Mouse (Mus musculus) left cerebral cortex, postnatal 4 days (tissue): Measurements from ENCODE around the gene Best1. TPM values are rescaled to one million over a fixed set of nuclear protein-coding genes. Genes with fewer than 3 reads are reported as not detected.
"Not testable (repeated sequence)": the region's sequence is repeated elsewhere in the genome, so short reads cannot be mapped to it uniquely, and the experiment has no call there.

Source experiments
- DNase-seq: peaks from one replicate; pipeline ENCODE4 v3.0.0-alpha.2; 2022
- intact Hi-C: fragments of 180-260 bp; cut with DNase I; formaldehyde crosslinking; loops from one replicate; pipeline ENCODE4 v1.15.1; 2025
- total RNA-seq, 2 experiments: library from RNA; stranded (reverse); gene quantifications; 2 replicates each; pipeline ENCODE4 v1.2.3; 2021

The Best1 gene
- total RNA-seq, 2 experiments from 2014 or later: 1.7 to 2.1 TPM

DNA sequence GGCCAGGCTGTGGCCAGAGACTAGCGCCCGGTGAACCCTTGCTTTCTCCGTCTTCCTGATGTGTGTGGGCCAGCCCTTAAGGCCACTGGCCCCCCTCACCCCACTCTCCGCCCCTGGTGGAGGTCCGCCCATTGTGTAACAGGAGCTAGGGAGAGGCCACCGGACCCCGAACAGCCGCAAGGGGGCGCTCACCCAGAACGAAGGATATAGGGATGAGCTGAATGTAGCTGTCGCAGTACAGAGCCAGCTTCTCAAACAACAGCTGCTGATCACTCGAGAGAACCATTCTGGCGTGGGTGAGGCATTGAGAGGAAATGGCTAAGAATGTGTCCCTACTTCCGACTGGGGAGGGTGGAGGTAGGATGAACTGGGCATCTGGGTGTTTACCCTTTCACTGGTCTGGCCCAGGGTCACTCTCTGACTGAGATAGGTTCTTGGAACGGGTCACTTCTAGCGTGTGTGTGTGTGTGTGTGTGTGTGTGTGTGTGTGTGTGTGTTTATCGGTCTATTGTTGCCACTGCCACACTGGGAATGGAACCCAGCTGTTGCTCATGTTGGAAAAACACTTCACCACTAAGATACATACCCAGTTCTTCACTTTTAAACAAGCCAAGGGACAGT lies 8.3 kb downstream of the Best1 start:
- intact Hi-C loops: loop anchor here (5.0 kb wide), 1 partner anchor 76 kb away; no protein-coding TSS in a partner anchor

DNA sequence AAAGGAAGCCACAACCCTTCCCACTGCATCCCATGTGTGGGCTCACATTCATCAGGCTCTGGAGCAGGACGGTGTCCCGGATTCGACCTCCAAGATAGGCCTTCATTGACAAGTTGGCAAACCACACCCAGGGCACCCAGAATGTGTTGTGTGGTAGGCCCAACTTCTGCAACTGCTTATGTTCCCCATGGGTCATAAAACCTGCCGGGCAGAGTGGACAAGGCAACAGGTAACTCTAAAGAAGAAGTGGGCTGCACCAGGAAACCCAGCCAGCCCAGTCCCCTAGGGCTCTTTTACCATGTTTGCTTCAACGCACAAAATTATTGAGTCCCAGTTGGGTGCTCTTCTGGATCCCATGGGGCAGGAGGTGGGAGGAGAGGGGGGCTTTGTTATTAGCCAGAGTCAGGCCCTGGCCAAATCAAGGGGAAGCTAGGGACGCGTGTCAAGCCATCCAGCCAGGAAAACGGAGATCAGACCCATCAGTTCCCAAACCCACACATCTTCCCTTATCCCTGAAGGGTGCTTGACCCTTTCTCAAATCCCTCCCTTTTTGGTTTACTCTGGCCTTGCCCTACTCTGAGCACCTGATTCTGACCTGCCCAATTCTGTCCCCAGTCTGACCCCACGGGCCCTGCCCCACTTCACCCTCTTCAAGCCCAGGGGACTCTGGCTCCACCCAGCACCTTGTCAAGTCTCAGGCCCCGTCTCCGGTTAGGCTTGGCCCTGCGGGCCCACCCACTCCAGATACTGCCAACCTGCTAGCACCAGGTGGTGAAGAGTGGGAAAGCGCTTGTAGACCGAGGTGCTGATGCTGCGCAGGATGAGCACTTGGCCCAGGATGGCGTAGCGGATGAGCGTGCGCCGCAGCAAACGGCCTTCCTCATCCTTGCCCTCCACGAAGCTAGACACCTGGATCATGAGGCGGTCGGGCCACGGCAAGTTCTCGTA lies 9.1 kb downstream of the Best1 start:
- intact Hi-C loops: loop anchor here (5.0 kb wide), 1 partner anchor 75 kb away; no protein-coding TSS in a partner anchor
- no peak for DNase-seq

More for the DNA sequence above, 8.3 kb downstream of the Best1 start:
- DNase-seq: peak; percentile 92

DNA sequence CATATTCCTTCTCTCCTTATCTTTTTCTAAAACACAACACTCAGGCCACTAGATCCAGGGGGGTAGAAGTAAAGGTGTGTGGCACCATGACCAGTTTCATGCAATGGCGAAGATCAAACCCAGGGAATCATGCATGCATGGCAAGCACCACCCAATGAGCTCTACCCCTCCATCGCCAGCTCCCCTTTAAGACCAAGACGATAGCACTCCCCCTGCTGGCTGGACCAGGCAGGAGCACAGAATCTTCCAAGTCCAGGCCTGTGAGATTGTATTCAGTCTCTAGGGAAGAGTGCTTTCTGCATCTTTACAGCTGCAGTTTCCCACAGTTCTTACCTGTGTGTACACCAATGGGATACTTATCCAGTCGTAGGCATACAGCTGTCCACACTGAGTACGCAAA lies 10.1 kb downstream of the Best1 start:
- peak; percentile 80 for DNase-seq

DNA sequence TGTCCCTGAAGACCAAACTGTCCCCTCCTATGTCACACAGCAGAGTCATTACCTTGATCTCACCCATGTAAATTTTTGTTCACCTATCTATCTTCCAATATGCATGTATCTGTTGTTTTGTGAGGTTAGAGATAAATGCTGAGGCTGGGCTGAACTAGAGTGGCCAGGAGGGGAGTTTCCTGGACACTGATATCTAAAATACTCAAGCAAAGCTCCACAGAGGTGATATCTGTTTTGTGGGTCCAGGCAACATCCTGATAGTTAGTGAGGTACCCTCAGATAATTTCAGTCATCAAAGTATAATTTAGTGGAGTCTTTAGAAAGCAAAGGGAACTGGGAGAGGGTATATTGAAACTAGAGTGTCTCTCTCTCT lies 11.6 kb downstream of the Best1 start:
- intact Hi-C loops: loop anchor here (5.0 kb wide), 1 partner anchor 73 kb away; no protein-coding TSS in a partner anchor
- DNase-seq: no peak

More for the DNA sequence above, 10.1 kb downstream of the Best1 start:
- intact Hi-C loops: loop anchor here (5.0 kb wide), 1 partner anchor 74 kb away; no protein-coding TSS in a partner anchor

DNA sequence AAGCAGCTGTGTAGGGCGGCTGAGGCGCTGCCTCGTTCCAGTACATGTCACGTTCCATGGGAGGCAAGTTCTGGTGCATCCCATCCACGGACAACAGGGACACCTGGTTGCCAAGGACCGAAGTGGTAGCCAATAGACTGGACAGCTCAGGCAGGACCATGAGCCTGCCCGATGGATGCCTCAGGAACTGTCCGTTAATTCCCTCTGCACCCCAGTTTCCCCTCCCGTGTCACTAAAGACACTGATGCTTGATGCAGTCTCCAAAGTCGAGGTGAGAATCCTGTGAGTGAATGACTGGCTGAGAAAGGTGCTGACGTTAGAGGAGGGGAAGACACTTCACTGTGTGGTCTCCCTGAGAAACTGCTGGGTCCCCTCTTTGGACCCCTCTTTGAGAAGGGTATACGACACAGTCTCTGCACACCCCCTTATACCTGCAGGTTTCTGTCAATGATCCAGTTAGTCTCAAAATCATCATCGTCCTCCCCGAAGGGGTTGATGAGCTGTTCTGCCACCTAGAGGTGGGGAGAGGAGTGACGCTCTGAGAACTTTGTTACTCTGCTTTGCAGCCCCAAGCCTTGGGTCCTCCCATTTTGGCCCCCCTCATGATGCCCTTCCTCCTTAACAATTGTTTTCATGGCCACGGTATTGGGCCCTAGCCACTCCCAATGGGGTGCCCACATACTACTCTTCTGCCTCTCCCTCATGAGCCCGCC lies 12.1 kb downstream of the Best1 start:
- DNase-seq: no peak
- intact Hi-C loops: no loop called here

DNA sequence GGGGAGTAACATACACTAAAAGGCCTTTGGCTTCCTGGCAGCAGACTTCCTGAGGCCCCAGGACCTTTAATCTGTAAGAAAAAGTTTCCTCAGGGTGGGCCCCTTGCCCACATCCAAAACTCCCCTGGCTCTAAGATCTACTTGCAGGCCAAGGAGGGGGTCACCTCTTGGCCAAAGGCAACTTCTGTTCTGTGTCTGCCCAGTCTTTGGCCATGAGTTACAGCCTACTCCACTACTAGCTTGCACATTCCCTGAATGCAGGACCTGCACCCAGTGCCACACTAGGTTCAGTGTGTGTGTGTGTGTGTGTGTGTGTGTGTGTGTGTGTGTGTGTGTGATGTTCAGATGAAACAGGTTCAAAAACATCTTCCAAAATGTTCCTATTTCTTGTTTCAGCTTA lies 13.8 kb downstream of the Best1 start:
- intact Hi-C loops: no loop called here
- DNase-seq: no peak

DNA sequence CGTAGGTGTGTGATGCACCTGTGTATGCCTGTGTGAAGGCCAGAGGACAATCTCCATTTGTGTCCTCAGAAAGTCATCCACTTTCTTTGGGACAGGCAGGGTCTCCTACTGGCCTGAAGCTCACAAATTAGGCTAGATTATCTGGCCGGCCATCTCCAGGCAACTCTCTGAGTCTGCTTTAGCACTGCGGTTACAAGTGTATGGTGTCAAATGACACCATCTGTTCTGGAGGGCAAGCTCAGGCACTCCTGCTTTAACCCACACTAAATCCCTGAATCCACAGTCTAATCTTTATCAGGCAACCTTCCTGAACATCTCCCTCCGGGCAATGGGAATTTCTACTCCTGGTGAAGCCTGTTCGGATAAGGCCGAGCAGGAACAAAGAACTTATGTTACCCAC lies 14.2 kb downstream of the Best1 start:
- no peak for DNase-seq
- intact Hi-C loops: no loop called here

DNA sequence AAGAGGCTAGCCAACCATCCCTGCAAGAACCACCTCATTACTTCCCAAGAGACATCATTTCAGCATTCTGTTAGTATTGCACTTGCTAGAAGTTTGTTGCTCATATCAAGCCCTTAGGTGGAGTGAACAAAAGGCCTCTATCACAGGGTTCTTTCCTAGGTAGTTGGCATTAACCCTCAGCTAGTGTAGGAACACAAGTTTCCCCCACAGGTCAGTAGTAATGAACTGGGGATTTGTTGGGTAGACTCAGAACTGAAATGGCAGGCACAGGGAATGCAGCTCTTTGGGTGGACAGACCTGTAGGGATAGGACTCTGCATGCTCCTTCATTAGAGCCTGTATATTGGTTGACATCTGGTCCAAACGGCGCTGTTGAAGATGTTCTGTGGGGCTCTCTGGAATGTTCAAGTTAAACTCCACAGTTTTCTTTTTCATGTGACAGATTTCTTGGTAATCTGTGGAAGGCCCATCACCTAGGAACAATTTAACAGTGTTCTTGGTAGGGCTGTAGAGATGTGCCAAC lies 15.5 kb downstream of the Best1 start:
- DNase-seq: no peak

DNA sequence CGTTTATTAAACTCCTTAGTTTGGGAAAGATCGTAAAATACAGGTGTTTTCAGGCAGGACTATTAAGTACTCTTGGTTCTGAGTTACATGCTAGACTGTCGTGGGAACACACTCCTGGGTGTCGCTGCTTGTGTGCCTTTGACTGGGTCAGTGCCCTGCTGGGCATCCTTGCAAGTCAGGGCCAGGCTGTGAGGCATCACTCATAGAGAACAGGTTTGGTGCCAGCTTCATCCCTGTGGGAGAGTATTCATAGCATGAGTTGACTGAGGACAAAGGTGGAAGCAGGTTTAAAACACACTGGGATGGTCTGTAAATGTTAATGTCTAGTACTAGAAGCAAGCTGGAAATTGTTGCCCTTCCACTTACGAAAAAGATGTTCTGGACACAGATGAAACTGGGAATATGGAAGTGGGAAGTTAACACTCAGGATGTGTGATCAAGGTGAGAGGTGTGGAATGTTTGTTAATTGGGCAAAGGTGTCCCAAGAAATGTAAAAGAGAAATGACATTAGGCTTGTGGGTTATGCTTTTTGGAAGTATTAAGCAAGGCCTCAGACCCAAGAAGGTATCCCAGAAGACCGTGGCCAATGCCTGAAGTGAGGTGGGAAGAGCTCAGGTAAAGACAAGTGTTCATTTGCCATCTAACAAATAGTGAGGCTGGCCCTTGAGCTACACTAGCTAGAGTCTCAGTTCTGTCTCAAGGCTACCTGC lies 16.1 kb downstream of the Best1 start:
- intact Hi-C loops: no loop called here

More for the DNA sequence above, 15.5 kb downstream of the Best1 start:
- intact Hi-C loops: no loop called here

DNA sequence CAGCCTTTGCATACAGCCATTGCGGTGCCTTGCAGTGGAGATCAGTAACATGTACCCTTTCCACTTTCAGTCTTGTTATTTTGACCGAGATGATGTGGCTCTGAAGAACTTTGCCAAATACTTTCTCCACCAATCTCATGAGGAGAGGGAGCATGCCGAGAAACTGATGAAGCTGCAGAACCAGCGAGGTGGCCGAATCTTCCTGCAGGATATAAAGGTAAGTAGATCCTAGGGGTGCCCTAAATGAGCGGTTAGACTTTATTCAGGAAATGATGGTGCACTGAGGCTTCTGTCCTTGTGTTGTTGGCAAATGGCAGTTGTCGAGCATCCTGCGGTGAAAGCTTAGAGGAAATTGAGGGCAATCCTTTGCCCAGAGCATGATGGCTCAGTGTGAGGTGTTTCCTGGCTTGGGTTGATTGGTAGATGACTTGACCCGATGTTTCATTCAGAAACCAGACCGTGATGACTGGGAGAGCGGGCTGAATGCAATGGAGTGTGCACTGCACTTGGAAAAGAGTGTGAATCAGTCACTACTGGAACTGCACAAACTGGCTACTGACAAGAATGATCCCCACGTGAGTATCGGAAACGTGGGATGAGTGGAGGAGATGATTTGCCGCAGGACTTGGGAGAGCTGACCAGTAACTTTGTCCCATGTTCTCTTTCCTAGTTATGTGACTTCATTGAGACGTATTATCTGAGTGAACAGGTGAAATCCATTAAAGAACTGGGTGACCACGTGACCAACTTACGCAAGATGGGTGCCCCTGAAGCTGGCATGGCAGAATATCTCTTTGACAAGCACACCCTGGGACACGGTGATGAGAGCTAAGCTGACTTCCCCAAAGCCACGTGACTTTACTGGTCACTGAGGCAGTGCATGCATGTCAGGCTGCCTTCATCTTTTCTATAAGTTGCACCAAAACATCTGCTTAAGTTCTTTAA lies 17.1 kb downstream of the Best1 start:
- no peak for DNase-seq
- intact Hi-C loops: no loop called here

More for the DNA sequence above, 16.1 kb downstream of the Best1 start:
- no peak for DNase-seq

DNA sequence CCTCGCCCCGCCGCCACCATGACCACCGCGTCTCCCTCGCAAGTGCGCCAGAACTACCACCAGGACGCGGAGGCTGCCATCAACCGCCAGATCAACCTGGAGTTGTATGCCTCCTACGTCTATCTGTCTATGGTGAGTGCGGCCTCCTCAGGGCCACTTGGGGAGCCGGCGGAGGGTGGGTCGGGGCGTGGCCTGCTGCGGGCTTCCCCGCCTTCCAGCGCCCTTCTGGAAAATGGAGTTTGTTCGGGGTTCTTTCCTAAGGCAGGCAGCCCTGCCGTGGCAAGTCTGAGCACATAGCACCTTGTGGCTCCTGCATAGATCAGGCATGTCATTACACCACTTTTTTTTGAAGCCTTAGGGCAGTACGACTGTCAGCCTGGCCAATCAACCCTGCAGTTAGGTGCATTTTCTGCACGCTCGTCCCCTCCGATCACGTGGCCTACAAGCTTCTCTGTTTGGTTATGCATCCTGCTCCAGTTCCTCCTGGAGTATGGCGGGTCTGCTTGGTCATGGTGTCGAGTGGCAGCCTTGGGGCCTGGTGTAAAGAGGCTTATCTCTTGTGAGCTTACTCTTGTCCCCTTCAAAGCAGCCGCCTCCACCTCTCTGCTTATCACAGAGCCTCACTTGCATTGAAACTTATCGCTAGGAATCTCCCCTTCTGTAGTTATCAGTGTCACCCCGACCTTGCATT lies 18.4 kb downstream of the Best1 start:
- peak; percentile 61 for DNase-seq
- intact Hi-C loops: no loop called here

DNA sequence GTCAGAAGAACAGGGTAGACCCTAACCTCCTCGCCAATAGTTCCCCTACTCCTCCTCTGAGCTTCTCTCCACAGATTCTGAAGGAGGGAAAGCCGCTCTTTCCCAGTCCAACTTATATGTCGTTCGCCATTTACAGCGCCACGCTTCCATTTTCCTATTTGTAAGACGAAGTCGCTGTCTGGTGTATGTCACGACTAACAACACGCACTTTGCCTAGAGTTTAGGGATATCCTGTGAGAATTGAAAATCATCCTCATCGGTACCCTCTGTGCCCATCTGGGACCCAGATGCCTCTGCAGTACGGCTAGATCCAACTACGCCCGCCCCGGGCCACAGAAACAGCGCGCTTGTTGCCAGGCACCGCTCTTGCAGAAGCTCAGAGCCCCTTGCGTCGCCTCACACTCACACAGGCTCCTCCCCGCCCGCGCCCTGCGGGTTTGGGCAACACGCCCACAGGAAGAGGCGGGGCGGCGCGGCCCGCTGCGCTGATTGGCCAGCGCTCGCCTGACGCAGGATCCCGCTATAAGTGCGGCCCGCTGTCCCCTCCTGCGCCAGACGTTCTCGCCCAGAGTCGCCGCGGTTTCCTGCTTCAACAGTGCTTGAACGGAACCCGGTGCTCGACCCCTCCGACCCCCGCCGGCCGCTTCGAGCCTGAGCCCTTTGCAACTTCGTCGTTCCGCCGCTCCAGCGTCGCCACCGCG lies 19.1 kb downstream of the Best1 start:
- intact Hi-C loops: no loop called here
- DNase-seq: peak; percentile 97

DNA sequence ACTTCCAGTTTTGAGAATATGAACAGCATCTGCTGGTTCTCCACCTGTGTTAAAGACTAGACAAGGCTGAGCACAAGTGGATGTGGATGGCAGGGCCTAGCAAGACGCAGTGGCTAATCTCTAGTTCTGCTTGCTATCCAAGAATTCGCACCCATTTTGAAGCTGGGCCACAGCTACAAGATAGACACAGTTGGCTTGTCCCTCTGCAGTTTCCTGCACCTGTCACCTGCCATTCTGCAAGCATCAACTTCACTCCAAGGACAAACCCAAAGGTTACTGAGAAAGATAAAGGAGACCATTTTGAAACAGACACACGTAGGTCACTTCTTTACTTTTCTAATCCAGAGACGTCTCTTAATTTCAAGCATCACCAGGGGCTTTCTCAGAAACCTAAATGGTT lies 19.8 kb downstream of the Best1 start:
- no peak for DNase-seq
- intact Hi-C loops: no loop called here

DNA sequence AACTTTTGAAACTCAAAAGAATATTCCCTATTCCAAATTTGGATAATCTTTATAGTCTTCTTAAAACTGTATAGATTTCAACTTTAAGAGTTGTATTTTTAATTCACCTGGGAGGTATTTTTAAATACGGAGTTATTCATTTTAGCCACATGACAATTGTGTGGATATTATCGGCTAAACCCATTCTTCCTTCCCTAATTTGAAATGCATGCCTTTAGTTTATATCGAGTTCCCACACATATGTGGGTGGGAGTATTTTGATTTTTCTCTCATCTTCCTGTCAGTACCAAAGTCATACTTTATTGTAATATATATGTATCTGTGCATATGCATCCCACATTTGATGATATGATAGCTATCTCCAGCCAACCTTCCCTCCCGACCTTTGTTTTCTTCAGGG lies 21.2 kb downstream of the Best1 start, which contains the start of gene Fth1:
Gene Fth1 (plus strand): TSS at position 341 of the 400 bp plus-strand sequence.
- DNase-seq: no peak
- intact Hi-C loops: no loop called here

DNA sequence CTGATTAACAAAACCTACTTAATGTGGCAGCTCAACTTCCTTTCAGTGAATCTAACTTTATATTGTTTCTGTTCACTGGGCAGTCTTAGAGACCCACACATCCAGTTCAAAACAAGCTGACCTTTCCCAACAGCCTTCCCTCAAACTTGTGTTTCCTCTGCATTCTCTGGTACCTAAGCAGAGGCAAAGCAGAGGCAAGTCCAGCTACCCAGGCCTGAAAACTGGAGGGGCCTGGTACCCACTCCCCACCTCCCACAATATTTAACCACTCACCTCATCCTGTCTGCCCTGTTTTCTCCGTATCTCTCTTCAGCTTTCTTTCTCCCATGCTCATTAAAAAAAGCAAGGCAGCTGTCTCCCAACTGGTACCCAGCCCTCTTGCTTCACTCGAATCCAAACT lies 22.3 kb downstream of the Best1 start:
- DNase-seq: no peak
- intact Hi-C loops: no loop called here

DNA sequence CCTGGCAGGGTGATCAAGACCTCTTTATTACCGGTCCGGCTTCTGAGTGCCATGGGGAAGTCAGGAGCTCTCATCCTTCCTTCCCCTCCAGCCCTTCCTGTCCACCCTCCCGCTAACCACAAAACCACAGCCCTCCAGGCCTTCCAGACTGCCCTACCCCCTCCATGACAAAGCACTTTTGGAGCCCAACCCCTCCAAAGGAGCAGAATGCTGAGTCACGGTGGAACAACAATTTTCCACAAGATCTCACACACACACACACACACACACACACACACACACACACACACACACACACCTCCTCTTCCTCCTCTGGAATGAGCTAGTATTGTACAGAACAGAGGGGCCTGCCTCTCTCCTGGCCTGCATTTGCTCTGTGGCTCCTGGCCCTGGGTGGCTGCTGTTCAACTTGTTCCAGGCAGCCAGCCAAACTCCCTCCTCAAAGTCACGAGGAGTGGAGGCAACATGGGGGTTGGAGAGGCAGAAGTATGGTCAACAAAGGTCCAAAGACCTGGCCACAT lies 22.9 kb downstream of the Best1 start:
- DNase-seq: peak; percentile 73
- intact Hi-C loops: no loop called here

DNA sequence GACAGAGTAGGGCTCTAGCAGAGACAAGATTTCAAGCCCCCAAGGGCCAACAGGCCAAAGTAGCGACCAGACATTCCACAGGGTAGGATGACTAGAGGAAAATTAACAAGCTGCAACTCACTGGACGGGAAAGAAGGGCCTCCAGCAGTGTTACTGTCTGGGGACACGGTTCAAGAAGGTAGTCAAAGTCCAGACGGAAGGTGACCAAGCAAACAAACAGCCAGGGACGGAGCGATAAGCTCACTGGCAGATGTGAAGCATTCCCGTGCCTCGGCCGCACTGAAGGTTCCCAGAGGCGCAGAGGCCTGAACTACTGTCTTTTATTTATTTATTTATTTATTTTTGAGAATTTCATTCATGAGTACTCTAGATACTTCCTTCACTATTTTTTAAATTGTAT lies 24.3 kb downstream of the Best1 start:
- DNase-seq: no peak
- intact Hi-C loops: no loop called here

DNA sequence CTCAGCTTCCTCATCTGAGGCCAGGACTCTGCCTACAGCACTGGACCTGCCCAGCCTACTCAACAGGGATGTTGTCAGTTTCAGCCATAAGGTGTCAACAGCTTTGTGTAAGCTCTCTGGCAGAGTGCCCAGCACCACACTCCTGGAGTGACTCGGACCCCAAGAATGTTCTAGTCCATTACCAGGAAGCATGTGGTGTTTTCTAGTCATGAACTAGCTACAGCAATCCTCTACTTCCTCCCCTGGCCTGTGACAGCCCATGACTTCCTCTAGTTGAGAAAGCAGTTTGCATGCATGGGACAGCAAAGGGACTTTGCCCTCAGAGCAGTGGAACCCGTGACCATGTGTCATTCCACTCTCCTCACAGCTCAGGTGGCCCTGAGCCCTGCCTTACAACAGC lies 26.6 kb downstream of the Best1 start:
- intact Hi-C loops, DNase-seq: not testable (repeated sequence)
